Mouse (Mus musculus): ENCODE results near the gene Scgb2b7. TPM values are rescaled to one million over a fixed set of nuclear protein-coding genes. Genes with fewer than 3 reads are reported as not detected.
"Not testable (repeated sequence)": the region's sequence is repeated elsewhere in the genome, so short reads cannot be mapped to it uniquely, and the experiment has no call there.

The Scgb2b7 gene
- not detected for total RNA-seq (2021)
- long read RNA-seq, experiment 1: 0 reads
- long read RNA-seq, experiment 2: 0 reads

GRCm38 (mm10) chr7:31705657-31706056 lies at the start of gene Scgb2b7:
Gene Scgb2b7 (minus strand): TSS chr7:31705757.
- not testable (repeated sequence) for DNase-seq

DNA sequence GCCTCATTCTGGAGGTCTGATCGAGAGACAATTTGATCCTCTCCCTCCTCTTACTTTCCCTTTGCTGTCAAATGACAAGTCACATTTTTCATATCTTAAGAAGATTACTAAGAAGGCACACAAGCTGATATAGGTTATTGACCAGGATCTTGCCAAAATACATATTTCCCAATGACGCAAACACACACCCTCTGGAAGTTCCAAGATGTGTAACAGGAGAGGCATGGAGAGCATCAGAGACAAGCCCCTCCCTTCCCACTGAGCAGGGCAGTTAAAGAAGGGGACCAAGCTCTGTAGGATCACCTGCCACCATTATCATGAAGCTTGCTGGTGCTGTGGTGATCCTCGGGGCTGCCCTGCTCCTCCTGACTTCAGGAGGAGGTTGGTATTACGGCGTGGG lies 6.8 kb upstream of the Scgb2b7 start, which contains the start of gene Scgb1b7:
Gene Scgb1b7, plus strand, starts transcription at position 301 of the 400 bp plus-strand sequence.
- DNase-seq: not testable (repeated sequence)

Other genes with a start within 250 kb of the Scgb2b7 start
- gene Scgb1b7, start 6.9 kb upstream of the Scgb2b7 start, total RNA-seq (2021): not detected

Data from gastrocnemius, postnatal 10 days (tissue).